Mouse (Mus musculus): ENCODE results near the gene Stat5a.

Stat5a gene

DNA sequence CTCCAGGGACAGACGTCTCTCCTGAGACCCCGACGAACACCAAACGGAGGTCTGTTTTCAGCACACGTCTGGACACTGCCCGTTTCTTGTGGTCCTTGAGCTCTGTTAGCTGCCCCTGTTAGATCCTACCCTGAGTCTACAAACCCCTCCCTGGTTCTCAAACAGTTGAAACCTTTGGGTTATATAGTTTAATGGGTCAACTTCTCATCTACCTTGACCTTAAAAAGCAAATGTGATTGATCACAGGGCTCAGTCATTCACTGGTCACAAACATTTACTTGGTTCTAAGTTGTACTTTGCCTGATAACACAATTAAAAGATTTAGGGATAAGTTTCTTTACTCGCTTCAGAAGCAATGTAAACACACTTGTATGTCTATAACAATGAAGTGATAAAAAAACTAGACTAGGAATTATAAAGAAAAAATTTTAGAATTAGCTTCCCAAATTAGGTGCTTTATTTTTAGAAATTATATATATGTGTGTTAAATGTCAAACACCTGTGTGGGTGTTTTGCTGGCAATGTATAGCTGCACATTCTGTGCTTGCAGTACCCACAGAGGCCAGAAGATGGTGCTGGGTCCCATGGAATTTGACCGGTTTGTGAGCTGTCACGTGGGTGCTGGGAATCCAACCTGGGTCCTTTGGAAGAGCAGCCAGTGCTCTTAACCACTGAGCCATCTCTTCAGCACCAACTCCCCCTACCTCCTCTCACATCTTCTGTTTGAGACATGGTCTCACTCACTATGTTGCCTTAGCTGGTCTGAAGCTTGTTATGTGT is 22.0 kb upstream of the Stat5a start:
- DNase-seq (ENCODE audit: low read depth, low spot score) = peak; percentile 51

DNA sequence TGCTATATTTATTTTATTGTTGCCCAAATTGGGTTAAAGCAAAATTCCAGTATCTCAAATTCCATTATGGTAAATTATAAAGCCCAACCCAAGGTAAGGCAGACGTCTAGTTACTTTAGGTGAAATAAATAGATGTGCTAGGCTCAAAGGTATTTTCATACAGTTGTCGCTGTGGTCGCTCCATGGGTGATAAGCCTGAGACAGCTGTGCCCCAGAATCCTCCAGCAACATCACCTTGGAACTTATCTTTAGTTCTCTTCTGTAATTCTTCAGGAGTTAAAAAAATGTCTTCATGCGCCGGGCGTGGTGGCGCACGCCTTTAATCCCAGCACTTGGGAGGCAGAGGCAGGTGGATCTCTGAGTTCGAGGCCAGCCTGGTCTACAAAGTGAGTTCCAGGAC is 20.3 kb upstream of the Stat5a start:
- no peak for DNase-seq (ENCODE audit: low read depth, low spot score)

DNA sequence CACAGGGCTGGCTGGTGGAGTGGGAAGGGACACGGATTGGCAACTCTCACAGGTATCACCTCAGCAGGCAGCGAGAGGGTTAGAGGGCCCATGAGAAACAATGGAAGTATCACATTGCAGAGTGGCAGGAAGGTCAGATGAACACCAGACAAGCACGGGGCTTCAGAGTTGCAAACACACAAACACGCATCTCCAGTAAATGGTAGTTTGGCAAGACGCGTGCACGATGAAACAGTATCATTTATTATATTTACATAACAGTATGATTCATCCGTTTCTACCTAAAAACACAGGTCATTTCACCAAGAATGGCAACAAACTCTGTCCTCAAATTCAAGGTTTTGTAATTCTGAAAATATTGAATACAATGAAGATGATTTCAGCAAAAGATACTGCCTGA is 19.6 kb upstream of the Stat5a start:
- DNase-seq (ENCODE audit: low read depth, low spot score) = no peak

DNA sequence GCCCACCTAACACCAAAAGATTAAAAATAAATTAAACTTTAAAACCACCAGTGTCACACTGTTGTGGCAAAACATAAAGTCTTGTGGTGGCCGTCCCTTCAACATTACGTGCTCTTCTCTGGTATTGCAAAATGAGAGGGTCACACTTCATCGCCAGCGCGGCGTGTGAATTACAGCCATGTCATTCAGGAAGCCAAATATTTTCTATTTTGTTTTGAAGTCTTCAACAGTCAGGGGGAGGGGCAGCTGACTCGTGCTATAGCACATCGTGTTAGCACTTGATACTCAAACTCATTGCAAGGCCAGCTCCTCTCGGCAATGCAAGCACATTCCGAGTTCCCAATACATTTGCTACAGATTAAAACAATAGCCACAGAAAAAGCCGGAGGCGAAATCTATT is 18.3 kb upstream of the Stat5a start:
- peak; percentile 65 for DNase-seq (ENCODE audit: low read depth, low spot score)

DNA sequence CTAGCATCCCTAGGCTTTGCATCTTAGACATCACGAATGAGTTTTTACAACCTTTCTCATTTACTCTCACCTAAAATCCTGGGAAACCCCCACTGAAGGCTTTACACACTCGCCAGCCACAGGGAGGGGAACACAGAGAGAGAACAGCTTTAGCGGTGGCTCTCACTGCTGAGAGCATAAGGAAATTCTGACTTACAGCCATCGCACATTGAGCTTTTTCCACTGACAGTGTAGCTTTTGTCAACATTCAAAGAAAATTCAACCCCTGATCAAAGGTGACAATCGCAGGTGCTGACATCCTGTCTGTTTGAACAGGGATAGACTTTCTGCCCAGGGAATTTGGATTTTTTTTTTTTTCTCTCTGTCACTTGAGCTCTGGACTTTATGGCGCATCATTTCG is 17.1 kb upstream of the Stat5a start:
- peak; percentile 85 for DNase-seq (ENCODE audit: low read depth, low spot score)

DNA sequence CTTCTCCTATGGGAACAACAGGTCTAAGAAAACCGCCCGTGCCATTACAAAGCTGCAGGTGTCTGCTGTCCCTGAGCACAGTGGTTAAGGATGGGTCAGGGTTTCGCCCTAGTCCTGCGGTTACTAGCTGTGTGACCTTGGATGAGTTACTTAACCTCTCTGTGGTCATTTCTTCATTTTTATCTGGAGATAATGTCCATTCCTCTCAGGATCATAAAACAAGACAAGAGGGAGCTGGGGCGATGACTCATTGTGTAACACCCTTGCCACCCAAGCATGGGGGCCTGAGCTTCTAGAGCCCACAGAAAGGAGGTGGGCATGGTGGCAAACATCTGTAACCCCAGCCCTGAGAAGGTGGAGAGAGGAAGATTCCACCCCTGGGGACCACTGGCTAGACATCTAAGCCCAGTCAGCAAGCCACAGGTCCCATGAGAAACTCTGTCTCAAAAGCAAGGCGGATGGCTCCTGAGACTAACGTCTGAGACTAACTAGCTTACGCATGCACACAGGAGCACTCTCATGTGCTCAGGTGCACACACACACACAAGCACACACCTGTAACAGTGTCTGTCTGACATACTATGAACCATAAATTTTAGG is 16.0 kb upstream of the Stat5a start:
- peak; percentile 61 for DNase-seq (ENCODE audit: low read depth, low spot score)

DNA sequence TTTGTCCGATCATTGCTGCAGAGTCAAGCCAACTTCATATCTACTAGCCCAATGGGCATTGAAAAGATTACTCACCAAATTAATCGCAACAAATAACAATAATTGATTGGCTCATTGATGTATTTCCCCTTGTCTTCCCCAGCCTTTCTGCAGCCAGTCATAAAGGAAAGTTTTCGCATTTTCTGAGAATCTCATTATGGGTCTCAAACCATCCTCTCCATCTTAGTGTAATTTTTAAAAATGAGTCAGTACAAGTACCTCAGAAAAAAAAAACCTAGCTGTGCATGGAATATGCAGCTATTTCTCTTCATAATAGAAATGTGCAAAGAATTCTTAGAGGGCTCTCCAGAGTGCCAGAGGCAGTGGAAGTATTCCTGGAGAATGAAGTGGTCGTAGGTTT is 15.0 kb upstream of the Stat5a start:
- no peak for DNase-seq (ENCODE audit: low read depth, low spot score)

DNA sequence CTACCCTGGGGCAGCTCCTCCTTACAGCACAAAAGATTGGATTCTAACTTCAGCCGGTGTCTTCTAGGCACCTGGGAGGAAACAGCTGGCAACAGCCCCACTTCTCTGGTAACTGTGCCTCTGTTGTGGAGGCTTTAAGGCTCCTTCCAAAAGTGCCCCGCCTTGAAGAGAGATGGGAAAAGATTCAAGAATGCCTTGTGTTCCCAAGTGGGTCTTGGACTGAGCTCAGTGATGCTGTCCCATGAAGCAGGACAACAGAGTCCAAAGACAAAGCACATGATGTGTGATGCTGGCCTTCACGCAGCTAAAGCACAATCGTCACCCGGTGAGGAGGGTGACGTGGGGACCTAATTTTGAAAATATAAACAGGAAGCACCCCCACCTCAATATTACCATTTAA is 13.4 kb upstream of the Stat5a start:
- peak; percentile 88 for DNase-seq (ENCODE audit: low read depth, low spot score)

DNA sequence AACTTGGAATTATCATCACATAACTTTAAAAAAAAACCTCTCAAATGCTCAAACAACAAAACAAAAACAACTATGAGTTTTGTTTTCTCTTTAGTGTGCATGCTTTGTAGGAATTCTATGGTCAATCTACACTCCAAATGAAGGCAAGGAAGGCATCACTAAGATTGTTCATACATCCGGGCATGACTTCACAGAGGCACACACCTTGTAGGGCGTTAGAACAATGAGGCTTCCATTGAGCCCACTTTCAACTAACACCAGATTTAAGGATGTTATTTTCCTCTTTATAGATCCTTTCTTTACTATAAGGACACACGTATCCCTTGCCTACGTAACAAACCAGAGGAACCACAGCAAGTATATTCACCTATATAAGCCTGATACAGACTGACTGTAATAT is 11.6 kb upstream of the Stat5a start:
- peak; percentile 45 for DNase-seq (ENCODE audit: low read depth, low spot score)

DNA sequence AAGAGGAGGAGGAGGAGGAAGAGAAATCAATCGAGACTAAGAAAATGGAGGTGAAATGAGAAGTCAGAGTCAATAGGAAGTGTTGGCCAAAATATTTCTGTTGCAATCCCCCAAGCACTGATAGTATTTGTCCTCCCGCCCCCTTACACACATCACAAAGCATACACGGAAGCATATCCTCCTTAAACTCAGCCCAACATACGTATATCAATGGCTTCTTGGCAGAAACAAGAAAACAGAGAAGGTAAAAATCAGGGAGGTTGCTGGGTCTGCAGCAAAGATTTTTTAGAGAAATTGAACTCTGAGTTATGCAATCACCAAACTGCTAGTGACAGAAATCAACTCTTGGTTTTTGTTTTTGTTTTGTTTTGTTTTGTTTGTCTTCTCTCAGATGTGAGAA is 11.1 kb upstream of the Stat5a start:
- DNase-seq (ENCODE audit: low read depth, low spot score) = peak; percentile 84

DNA sequence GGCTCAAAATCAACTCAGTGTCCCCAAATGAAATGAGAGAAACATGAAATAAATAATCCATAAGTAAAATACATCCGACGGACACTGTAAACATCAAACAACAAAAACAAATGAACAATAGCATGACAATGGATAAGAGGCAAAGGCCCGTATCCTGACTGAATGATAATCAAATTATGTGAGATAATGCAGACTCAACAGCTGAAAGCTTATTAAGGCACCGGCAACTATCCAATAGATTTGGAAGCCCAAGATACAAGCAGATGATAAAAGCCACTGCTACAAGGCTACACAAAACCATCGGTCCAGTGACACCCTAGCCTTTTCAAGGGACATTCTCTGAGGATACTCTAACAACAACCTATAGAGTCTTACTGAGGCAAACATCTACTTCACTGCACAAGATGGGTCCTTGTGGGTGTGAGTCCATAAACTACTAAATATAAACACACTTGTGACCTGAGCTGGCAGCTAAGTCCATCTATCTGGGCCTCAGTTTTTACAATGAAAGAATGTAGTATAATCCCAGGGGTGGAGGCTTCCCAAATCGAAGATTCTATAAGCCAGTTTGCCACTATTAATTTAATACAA is 10.3 kb upstream of the Stat5a start:
- peak; percentile 30 for DNase-seq (ENCODE audit: low read depth, low spot score)

DNA sequence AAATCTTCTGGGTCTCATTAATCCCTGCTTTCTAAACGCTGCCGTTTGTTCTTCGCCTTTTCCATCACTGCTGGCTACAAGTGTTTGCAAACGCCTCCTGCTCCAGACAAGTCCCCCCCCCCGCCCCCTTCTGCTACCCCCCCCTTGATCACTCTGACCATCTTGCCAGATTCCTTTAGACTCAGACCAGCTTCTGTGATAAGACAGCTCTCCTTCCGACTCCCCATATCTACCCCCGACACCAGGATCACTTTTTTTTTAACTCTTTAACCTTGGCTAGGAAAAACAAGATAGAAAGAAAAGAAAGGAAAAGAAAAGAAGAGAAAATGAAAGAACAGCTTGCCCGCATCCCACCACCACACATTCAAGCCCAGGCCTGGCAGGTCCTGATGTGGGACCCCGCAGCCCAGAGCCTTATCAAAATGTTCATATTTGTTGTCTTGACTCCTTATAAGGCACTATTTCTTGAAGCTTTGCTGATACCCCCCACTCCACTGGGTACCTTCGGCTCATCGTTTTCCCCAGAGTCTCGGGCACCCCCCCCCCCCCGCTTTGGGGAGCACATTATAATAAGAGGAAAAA is 9.6 kb upstream of the Stat5a start:
- peak; percentile 51 for DNase-seq (ENCODE audit: low read depth, low spot score)

DNA sequence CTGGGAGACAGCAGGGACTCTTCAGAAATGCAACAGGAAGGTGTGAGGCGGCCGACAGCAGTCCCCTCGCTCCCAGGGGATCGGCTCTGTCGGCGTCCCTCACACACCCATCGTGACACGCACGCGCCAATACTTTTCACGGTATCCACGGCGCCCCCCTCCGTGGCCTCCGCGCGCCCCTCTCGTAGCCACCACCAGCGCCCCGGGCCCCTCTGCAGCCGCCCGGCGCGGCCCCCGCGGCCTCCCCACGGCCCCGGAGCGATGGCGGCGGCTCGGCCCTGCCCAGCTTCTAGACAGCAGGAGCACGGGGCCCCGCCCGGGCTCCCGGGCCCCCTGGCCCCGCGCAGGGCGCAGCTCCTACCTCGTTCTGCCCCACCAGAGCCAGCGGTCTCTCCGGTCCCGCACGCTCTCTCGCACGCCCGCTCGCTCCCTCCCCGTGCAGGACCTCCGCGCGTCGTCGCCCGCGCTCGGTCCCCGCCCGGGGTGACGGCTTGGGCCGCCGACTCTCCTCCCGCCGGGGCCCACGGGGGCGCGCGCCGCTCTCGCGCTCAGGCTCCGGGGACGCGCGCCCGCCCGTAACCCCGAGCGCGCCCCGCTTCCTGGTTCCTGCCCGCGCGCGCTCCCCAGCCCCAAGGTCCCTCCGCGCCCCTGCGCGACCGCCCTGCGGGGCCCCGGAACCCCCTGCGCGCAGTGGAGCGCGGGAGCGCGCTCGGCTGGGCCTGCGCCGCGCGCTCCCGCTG is 8.9 kb upstream of the Stat5a start, which contains the start of gene Stat5b:
Stat5b (minus strand) TSS at position 687 of the 740 bp plus-strand sequence.
- peak; percentile 92 for DNase-seq (ENCODE audit: low read depth, low spot score)

DNA sequence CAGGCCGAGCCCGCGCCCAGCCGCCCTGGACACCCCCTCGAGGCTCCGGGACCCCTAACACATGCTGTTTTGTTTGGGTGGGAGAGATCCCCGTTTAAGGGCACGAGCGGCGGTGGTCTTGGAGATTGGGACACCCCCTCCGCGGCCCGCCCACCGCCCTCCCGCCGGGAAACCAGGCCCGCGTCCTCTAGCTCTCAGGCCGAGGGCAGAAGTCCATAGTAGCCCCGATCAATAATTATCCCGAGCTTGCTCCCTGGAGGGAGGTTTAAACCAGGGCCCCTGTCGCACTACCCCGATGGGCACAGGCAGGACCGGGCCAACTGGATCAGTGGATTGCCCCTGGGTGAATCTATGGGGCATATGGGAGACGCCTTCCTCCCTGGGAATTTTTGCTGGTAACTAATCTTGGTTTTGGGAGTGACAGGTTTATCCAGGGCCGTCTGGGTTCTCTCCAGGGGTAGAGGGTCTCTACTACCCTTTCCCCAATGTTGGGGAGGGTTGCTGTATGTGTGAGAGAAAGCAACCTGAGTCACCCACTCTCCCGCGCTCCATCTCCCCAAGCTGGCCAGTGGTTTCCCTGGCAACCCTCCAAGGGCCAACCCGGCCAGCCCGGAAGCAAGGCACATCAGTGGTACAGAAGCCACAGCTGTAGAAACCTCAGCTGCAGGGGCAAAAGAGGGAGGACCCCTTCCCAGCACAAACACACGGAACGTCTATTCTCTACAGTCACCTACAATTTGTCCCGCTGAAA is 8.2 kb upstream of the Stat5a start:
- DNase-seq (ENCODE audit: low read depth, low spot score) = peak; percentile 48

DNA sequence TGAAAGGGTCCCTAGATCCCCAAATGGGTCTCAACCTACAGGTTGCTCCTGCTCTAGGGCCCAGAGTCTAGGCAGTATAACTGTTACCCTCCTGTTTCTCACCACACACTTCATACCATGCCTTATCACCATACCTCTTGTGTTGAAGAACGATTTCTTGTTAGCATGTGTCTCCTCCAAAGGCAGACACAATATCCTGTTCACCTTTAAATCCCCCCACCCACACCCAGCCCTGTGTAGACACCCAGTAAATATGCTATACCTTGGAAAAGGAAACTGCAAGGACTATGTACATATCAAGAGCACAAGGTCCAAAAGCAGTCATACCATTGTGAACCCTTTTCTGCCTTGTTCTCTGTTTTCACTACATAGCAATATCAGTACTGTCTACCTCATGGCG is 7.1 kb upstream of the Stat5a start:
- peak; percentile 30 for DNase-seq (ENCODE audit: low read depth, low spot score)

DNA sequence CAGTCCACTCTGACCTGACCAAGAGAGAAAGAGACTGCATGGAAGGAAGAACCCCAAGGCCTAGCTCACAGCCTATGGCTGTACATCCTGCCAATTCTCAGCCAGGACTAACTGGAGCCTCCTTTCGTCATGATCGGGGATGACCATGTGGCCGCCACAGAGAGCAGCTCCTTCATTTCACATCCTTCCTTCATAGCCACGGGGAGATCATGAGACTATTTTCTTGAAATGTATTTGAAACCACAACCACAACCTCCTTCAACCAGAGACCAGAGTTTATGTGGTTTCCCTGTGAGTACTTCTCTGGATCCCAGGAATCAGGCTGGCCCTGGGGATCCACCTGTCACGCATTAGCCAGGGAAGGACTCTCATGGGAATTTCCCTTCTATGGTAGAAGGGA is 6.1 kb upstream of the Stat5a start:
- DNase-seq (ENCODE audit: low read depth, low spot score) = peak; percentile 41

DNA sequence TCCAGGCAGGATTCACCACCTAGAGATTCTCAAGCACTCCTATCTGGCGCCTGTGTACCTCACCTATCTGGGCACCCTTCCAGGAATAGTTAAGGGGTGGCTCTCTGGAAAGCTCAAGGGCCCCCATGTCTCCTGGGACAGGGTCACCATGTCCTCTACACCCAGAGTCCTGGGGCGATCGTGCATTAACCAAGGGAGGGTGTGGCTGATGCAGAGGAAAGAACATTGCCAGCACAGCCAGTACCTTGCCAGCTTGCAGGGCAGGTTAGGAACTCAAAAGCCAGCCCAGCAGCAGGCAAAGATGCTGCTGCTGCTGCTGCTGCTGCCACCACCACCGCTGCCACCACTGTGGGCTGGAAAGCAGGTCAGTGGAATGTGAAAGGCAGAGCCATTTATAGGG is 4.9 kb upstream of the Stat5a start:
- no peak for DNase-seq (ENCODE audit: low read depth, low spot score)

DNA sequence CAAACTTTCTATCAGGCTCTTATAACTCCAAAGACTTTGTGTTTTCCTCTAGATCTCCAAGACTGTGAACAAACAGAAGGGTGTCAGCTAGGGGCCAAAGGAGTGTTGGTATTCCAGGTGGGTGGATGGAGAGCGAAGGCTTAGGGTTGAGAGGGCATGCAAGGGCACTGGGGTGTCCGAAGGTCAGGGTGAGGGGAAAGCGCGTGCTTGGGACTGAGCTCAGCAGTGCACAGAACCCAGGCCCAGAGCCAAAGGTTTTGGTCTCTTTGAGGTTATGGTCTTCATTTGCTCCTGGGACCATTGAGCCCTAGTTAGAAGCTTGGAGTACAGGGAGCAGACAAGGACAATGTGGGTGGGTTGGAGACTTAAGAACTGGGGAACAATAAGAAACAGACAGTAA is 4.0 kb upstream of the Stat5a start:
- no peak for DNase-seq (ENCODE audit: low read depth, low spot score)

DNA sequence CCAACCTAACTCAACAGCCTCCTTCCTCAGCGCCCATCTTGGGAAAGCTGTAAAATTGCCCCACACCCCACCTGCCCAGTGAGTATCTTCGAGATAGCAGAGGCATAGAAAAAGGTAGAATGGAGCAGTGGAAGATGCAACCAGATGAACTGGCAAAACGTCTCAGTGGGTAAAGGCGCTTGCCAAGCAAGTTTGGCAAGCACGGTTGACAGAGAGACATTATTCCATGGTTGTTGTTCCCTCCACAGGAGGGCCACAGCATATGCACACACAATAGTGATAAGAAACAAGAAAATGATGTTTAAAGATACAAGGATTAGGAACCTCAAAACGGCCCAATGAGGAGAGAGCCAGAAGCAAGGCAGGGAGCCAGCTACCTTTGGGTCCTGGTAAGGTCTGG is 1.2 kb upstream of the Stat5a start:
- DNase-seq (ENCODE audit: low read depth, low spot score) = no peak

DNA sequence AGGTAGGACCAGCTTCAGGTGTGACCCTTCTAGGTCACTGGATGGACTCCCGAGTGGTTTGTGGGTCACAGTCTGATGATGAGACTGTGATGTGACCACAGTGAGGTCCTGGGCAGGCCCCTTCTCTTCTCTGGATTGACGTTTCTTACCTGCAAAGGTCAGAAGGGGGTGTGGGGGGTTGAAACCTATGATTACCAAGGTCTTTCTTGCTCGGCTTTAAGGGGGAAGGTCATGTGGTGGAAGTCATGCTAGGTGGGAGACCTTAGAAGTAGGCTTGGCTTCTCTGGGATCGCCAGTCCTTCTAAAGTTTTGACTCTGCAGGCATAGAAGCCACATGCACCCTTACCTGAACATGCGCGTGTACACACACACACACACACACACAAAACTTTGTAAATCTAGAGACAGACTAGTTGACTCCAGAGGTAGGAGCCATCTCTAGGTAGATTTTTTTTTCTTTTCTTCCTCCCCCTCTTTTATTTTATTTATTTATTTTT is 476 bp downstream of the Stat5a start:
- DNase-seq (ENCODE audit: low read depth, low spot score) = peak; percentile 43

Data from CD4-positive helper T cell, adult 2 months (primary cell).